Mouse (Mus musculus): ENCODE data around the gene Nol4l.

- TF ChIP-seq CTCF (IDR thresholded peaks at IDR 0.05; ENCODE audit: low read depth, low read length): no peak
- no peak for TF ChIP-seq GATA2 (IDR thresholded peaks at IDR 0.05; ENCODE audit: borderline replicate concordance, low read depth, low read length)
- TF ChIP-seq GATA1 (IDR thresholded peaks at IDR 0.05; ENCODE audit: borderline replicate concordance, low read length): no peak
- TF ChIP-seq TAL1 (conservative IDR thresholded peaks at IDR 0.05; ENCODE audit: low read depth, low read length): peak; percentile 79
These were observed 102.8 kb downstream of the Nol4l start for GRCm38 (mm10) chr2:153426931-153427330.

All from G1E (cell line).